Mouse (Mus musculus): ENCODE results near the gene Slc25a11. TPM values are rescaled to one million over a fixed set of nuclear protein-coding genes. Genes with fewer than 3 reads are reported as not detected.

The Slc25a11 gene
- polyA plus RNA-seq, 1 experiment from 2014 or later = 152 TPM

DNA sequence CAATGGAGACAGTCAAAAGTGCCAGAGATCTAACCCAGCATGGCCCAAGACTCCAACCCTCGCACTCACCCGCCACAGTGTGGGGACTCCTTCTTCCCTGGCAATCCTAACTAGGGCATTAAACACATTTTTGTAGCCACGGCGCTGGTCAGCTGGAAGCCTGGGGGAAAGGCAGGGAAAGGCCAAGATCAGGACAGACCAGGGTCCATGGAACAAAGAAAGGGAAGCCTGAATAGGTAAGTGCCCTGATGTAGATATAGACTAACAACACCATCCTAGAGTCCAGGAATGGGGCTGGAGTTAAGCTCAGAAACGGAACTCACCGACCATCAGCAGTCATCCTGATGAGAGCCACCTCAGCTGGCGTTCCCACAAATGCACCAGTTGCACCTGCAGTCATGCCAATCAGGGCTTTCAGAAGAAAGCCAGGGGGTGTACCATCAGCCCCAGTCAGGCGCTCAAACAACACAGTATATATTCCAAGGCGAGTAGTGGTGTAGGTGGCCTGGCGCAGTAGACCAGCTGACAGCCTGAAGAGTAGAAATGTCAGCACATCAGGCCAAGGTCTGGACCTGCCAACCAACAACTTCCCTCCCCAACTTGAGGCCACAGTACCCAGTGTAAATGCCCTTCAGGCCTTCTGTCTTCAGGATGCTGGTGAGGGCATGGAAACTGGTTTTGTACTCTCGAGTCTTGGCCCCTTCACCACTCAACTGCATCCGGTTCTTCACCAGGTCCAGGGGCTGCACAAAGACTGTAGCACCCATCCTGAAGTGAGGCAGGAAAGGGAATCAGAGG, 1.6 kb downstream of the Slc25a11 start:
- in situ Hi-C loops (cut with MboI; ENCODE audit: low pct_unique_long_range_greater_than_20kb) = no loop called here
- TF ChIP-seq CTCF (IDR thresholded peaks at IDR 0.05) = no peak
- H3K27me3 ChIP-seq = no peaks in the 10 kb centered on the region
- no peak for DNase-seq (ENCODE audit: low read depth, low spot score)
- POLR2A ChIA-PET = interaction anchor here (1.2 to 3.2 kb wide), 2 partner anchors 15 to 42 kb away, joined by 3 to 7 read pairs; partner anchors contain the start of gene Camta2
- ATAC-seq = no peak
- CTCF ChIA-PET = interaction anchor here (1.1 kb wide), 1 partner anchor 21 kb away, joined by 3 read pairs; no protein-coding TSS in a partner anchor

DNA sequence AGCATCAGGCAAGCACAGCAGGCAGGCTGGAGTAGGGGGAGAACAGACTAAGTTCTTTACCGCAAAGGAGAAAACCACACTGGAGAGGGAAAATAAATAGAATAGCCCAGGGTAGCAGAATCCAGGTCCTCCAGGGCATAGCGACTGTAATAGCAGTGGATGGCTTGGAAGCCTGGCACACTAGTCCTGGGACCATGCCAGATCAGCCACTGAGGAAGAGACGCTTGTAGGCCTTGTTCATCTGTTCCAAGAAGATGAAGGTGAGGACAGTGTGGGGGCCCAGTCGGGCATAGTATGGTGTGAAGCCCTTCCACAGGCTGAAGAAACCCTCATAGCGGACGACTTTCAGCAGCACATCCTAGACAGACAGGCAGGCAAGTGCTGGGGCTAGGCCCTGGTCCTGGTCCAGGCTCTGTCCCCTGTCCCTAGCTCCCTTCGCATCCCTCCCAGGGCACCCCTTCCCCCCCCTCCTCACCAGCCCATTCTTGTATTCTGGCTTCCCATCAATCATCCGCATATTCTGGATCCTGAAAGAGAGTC, 2.6 kb downstream of the Slc25a11 start:
- no peak for ATAC-seq
- no peak for TF ChIP-seq CTCF (IDR thresholded peaks at IDR 0.05)
- ChIA-PET POLR2A (interaction anchor here (1.2 kb wide), 1 partner anchor 14 kb away, joined by 3 read pairs; no protein-coding TSS in a partner anchor), CTCF (interaction anchor here (1.1 kb wide), 1 partner anchor 20 kb away, joined by 3 read pairs; no protein-coding TSS in a partner anchor)
- H3K27me3 ChIP-seq = no peaks in the 10 kb centered on the region
- no peak for DNase-seq (ENCODE audit: low read depth, low spot score)
- in situ Hi-C loops (cut with MboI; ENCODE audit: low pct_unique_long_range_greater_than_20kb) = no loop called here

DNA sequence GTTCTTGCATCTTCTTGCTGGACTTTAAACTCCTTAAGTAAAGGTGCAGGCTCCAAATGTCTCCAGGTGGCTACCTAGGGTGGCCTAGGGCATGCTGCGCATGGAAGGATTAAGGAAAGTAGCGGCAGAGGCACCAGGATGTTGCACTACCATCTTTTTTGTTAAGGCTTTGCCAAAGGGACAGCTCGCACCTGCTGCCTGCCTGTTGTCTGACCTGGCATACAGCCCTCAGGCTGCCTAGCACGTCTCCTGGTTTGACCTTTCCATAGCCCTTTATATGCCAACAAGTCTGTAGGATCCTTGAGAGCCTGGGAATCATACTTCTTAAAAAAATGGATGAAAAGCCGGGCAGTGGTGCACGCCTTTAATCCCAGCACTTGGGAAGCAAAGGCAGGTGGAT, 4.2 kb downstream of the Slc25a11 start:
- ChIA-PET CTCF (no interaction called here), POLR2A (no interaction called here)
- TF ChIP-seq CTCF (IDR thresholded peaks at IDR 0.05) = no peak
- no peaks in the 10 kb centered on the region for H3K27me3 ChIP-seq
- in situ Hi-C loops (cut with MboI; ENCODE audit: low pct_unique_long_range_greater_than_20kb) = no loop called here
- DNase-seq (ENCODE audit: low read depth, low spot score) (no peak), ATAC-seq (no peak)

DNA sequence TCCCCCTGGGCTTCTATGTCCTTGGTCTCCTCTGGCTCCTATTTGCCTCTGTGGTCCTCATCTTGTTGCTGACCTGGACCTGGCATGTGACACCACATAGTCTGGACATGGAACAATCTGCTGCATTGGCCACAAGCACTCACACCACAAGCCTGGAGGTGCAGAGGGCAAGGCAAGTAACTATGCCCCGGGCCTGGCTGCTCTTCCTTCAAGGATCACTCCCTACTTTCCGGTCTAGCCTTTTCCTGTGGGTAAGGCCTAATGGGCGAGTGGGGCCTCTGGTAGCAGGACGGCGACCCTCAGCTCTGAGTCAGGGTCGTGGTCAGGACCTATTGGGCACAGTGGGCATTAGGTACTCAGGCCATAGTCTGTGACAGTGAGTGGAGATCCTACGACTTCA, 6.0 kb downstream of the Slc25a11 start:
- in situ Hi-C loops (cut with MboI; ENCODE audit: low pct_unique_long_range_greater_than_20kb) = no loop called here
- no peaks in the 10 kb centered on the region for H3K27me3 ChIP-seq
- POLR2A ChIA-PET = interaction anchor here (1.0 kb wide), 1 partner anchor 14 kb away, joined by 4 read pairs; no protein-coding TSS in a partner anchor
- DNase-seq (ENCODE audit: low read depth, low spot score) (no peak), ATAC-seq (no peak)
- no peak for TF ChIP-seq CTCF (IDR thresholded peaks at IDR 0.05)
- CTCF ChIA-PET = no interaction called here

GRCm38 (mm10) chr11:70639976-70640375, 7.3 kb downstream of the Slc25a11 start:
- ChIA-PET CTCF (no interaction called here), POLR2A (no interaction called here)
- no peak for ATAC-seq
- in situ Hi-C loops (cut with MboI; ENCODE audit: low pct_unique_long_range_greater_than_20kb) = no loop called here
- H3K27me3 ChIP-seq = no peaks in the 10 kb centered on the region
- TF ChIP-seq CTCF (IDR thresholded peaks at IDR 0.05) = no peak
- no peak for DNase-seq (ENCODE audit: low read depth, low spot score)

DNA sequence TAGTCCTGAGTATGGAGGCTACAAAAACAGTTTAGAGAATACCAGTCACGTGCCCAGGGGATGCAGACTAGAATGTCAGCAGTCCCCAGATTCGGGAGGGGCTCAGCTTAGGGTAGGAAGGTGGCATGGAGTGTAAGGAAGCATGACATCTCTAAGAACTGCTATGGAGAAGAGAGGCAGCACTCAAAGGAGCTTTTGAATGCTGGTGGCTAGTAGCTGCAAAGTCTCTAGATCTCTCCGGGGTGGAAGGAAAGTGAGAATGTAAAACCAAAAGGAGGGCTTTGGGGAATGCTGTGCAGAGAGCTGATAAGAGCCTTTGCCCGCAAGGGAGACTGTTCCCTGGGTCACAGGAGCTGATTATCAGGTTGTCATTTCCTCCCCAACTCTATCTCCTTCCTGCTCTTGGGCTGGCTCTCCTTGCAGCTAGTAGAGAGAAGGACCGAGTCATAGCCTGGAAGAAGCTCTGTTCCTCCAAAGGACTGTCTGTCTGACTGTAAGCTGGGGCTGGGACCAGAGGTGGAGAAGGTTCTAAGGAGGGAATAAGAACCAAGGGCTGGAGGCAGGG, 8.5 kb downstream of the Slc25a11 start, which contains the start of gene Gp1ba:
Gene Gp1ba (plus strand): TSS at position 409 of the 565 bp plus-strand sequence.
- POLR2A ChIA-PET = interaction anchor here (1.4 kb wide), 1 partner anchor 12 kb away, joined by 4 read pairs; no protein-coding TSS in a partner anchor
- in situ Hi-C loops (cut with MboI; ENCODE audit: low pct_unique_long_range_greater_than_20kb) = no loop called here
- no peak for DNase-seq (ENCODE audit: low read depth, low spot score)
- CTCF ChIA-PET = no interaction called here
- ATAC-seq = no peak
- no peak for TF ChIP-seq CTCF (IDR thresholded peaks at IDR 0.05)
- no peaks in the 10 kb centered on the region for H3K27me3 ChIP-seq

- TF ChIP-seq CTCF (IDR thresholded peaks at IDR 0.05) = no peak
- CTCF ChIA-PET = interaction anchor here (0.7 kb wide), 1 partner anchor 8 kb away, joined by 3 read pairs; no protein-coding TSS in a partner anchor
- ATAC-seq (no peak), DNase-seq (ENCODE audit: low read depth, low spot score) (no peak)
- POLR2A ChIA-PET = interaction anchor here (1.4 kb wide), 1 partner anchor 12 kb away, joined by 4 read pairs; no protein-coding TSS in a partner anchor
- in situ Hi-C loops (cut with MboI; ENCODE audit: low pct_unique_long_range_greater_than_20kb) = no loop called here
- H3K27me3 ChIP-seq = no peaks in the 10 kb centered on the region
These were observed 9.0 kb downstream of the Slc25a11 start for GRCm38 (mm10) chr11:70638293-70638692.

GRCm38 (mm10) chr11:70637764-70638163, 9.5 kb downstream of the Slc25a11 start:
- ChIA-PET POLR2A (interaction anchor here (1.4 kb wide), 1 partner anchor 11 kb away, joined by 4 read pairs; no protein-coding TSS in a partner anchor), CTCF (interaction anchor here (0.7 kb wide), 1 partner anchor 8 kb away, joined by 3 read pairs; no protein-coding TSS in a partner anchor)
- H3K27me3 ChIP-seq = no peaks in the 10 kb centered on the region
- TF ChIP-seq CTCF (IDR thresholded peaks at IDR 0.05) = no peak
- no peak for DNase-seq (ENCODE audit: low read depth, low spot score)
- in situ Hi-C loops (cut with MboI; ENCODE audit: low pct_unique_long_range_greater_than_20kb) = no loop called here
- ATAC-seq = no peak

- ATAC-seq = no peak
- CTCF ChIA-PET = interaction anchor here (1.1 to 2.0 kb wide), 2 partner anchors 10 to 12 kb away, joined by 3 to 6 read pairs; partner anchors contain the start of genes Rnf167 and Slc25a11
- no peaks in the 10 kb centered on the region for H3K27me3 ChIP-seq
- no peak for DNase-seq (ENCODE audit: low read depth, low spot score)
- in situ Hi-C loops (cut with MboI; ENCODE audit: low pct_unique_long_range_greater_than_20kb) = no loop called here
- no peak for TF ChIP-seq CTCF (IDR thresholded peaks at IDR 0.05)
- POLR2A ChIA-PET = no interaction called here
These were observed 11.7 kb downstream of the Slc25a11 start for GRCm38 (mm10) chr11:70635601-70636000.

DNA sequence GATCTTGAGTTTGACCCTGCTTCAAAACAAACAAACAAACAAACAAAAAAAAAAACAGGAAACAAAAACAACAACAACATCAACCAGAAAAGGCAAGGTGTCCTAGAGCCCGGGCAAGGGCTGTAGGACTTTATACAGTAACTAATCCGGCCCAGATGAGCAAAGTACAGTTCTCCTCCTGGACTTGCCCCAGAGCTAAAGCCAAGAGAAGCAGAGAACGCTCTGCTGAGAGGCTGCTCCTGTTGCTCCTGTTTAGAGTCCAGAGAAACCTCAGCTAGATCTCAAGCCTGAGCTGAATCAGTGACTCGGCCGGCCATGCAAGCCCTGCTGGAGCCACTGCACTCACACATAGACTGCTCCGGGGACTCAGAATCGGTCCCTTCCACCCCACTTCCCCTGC, 17.1 kb downstream of the Slc25a11 start:
- in situ Hi-C loops (cut with MboI; ENCODE audit: low pct_unique_long_range_greater_than_20kb) = loop anchor here (5.0 kb wide), 1 partner anchor 122 kb away; no protein-coding TSS in a partner anchor
- TF ChIP-seq CTCF (IDR thresholded peaks at IDR 0.05) = no peak
- ATAC-seq = no peak
- no peak for DNase-seq (ENCODE audit: low read depth, low spot score)
- ChIA-PET POLR2A (interaction anchor here (0.6 to 1.1 kb wide), 2 partner anchors 15 to 105 kb away, joined by 3 read pairs; no protein-coding TSS in a partner anchor), CTCF (interaction anchor here (1.0 to 1.2 kb wide), 2 partner anchors 8 to 104 kb away, joined by 3 read pairs; no protein-coding TSS in a partner anchor)
- no peaks in the 10 kb centered on the region for H3K27me3 ChIP-seq

All from Patski (cell line).